Mouse (Mus musculus): ENCODE measurements around the gene Nsl1.

DNA sequence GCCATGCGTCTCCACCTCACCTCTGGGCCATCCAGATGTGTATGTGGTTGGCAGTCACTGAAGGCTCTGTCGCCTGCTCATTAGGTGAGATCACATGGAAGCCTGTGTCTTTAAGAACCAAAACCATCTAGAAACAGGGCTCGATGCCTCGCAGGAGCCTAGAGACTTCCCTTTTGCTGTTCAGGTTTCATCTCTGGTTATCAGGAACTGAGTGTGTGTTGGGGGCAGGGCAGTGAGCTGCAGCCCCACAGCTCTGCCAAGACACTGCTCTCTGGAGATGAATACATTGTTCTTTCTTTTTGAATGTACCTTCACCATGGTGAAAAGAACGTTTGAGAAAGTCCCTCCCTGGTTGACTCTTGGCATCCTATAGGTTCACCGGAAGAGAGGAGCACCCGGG is 52.1 kb downstream of the Nsl1 start:
- TF ChIP-seq CTCF (IDR thresholded peaks at IDR 0.05; ENCODE audit: low read depth, low read length): no peak
- no peak for TF ChIP-seq POLR2A (IDR thresholded peaks at IDR 0.05; ENCODE audit: insufficient read depth, low read length)
